Mouse (Mus musculus): ENCODE data around the gene Hivep3. TPM values are rescaled to one million over a fixed set of nuclear protein-coding genes. Genes with fewer than 3 reads are reported as not detected.

The Hivep3 gene
- polyA plus RNA-seq, 1 experiment from 2014 or later, result 6.0 TPM

DNA sequence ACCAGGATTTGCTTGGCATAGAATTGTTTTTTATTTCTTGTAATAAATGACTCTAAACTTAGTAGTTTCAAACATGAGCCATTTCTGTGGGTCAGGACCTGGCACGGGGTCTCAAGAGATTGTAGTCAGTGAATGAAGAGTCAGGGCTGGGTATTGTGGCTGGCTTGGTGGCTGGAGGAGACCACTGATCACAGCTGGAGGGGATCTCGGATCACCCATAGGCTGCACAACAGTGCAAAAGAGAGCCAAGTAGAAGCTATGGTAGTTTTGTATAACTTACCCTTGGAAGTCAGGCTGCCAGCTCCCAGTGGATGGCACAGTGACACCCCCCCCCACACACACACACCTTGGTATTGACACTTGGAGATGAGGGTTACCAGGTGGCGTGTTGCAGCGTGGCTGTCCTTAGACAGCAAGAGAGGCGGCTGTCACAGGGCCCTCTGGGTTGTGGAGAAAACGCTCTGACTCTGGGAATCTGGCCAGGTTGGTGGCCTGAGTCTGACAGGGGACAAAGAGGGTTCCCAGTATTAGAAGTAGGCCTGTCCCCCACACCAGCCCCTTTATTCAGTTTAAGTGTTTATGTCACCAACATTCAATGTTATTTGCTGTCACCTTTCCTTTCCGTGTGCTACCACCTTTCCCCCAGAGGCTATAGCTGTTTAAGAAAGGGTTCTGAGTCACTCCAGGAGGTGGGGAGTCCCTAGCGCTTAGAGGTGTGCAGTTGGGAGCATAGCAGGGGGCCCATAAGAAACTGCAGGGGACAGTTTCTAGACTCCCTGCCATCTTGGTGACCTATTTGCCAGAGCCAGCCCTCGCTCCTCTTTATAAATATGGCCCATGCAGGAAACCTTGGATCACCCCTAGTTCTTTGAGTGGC is 240.4 kb downstream of the Hivep3 start:
- Histone ChIP-seq H3K27ac (replicated peaks) (no peak overlapping the region), H3K4me2 (replicated peaks; ENCODE audit: low read depth) (no peak overlapping the region), H3K27me3 (ENCODE audit: control insufficient read depth, insufficient read depth, low read length) (no peaks in the 10 kb centered on the region; the same call in 1 of the 2 replicates), H3K9ac (ENCODE audit: low read length) (no peak overlapping the region), H3K4me1 (replicated peaks; ENCODE audit: control insufficient read depth, insufficient read depth) (no peaks in the 10 kb centered on the region), H3K9me3 (ENCODE audit: control insufficient read depth, low read length) (no peaks in the 10 kb centered on the region), H3K4me3 (ENCODE audit: low read depth, low read length) (no peak overlapping the region), H3K36me3 (ENCODE audit: control insufficient read depth, insufficient read depth, low read length) (no peaks in the 10 kb centered on the region)
- TF ChIP-seq CTCF (IDR thresholded peaks at IDR 0.05; ENCODE audit: low read depth) (no peak), EP300 (optimal IDR thresholded peaks at IDR 0.05) (no peak)
- 68% methylated on average over 9 of the region's 9 CpGs for WGBS
- no peak for ATAC-seq (ENCODE audit: low FRiP score, low TSS enrichment)
- no peak for DNase-seq (ENCODE audit: low spot score)

DNA sequence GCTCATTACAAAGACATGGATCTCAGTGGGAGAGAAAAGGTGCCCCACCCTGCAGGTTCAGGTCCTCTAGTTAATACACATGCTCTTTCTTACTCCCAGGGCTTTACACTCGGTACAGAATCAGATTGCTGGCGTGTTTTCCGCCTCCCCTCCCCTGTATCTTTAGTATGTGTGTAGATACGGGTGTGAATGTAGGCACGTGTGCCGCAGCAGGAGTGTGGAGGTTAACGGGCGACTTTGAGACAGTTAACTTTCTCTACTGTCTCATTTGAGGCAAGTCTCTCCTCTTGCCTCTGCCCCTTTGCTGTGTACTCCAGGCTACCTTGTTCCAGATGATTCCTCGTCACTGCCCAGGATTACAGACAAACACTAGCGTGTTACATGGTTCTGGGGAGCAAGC is 241.7 kb downstream of the Hivep3 start:
- no peak for TF ChIP-seq CTCF (IDR thresholded peaks at IDR 0.05; ENCODE audit: low read depth)
- Histone ChIP-seq H3K4me3 (ENCODE audit: low read depth, low read length) (no peak overlapping the region), H3K4me2 (replicated peaks; ENCODE audit: low read depth) (no peak overlapping the region), H3K9me3 (ENCODE audit: control insufficient read depth, low read length) (no peaks in the 10 kb centered on the region), H3K36me3 (ENCODE audit: control insufficient read depth, insufficient read depth, low read length) (no peaks in the 10 kb centered on the region), H3K27me3 (ENCODE audit: control insufficient read depth, insufficient read depth, low read length) (no peaks in the 10 kb centered on the region), H3K27ac (replicated peaks) (no peak overlapping the region), H3K4me1 (replicated peaks; ENCODE audit: control insufficient read depth, insufficient read depth) (no peaks in the 10 kb centered on the region), H3K9ac (ENCODE audit: low read length) (no peak overlapping the region)
- DNase-seq (ENCODE audit: low spot score), result no peak
- no peak for ATAC-seq (ENCODE audit: low FRiP score, low TSS enrichment)
- 76% methylated on average over 10 of the region's 10 CpGs for WGBS

DNA sequence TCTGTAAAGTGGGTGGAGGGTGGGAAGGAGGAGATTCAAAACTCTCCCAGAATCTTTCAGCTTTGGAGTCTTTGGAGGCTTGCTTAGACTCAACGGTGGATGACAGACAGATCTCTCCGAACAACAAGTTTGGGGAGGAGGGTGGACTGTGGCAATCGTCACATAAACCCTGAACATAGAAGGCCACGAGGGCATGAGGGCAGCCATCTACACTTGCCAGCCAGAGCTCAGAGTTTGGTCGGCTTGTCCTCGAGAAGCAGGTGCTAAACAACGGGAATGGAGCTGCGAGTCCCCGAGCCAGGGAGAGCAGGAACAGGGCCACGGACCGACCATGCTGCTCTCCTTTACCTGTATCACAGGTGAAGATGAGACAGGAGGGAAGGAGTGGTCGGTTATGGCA is 242.2 kb downstream of the Hivep3 start:
- Histone ChIP-seq H3K9me3 (ENCODE audit: control insufficient read depth, low read length) (no peaks in the 10 kb centered on the region), H3K27me3 (ENCODE audit: control insufficient read depth, insufficient read depth, low read length) (no peaks in the 10 kb centered on the region), H3K36me3 (ENCODE audit: control insufficient read depth, insufficient read depth, low read length) (no peaks in the 10 kb centered on the region), H3K9ac (ENCODE audit: low read length) (no peak overlapping the region), H3K4me1 (replicated peaks; ENCODE audit: control insufficient read depth, insufficient read depth) (no peaks in the 10 kb centered on the region), H3K27ac (replicated peaks) (no peak overlapping the region), H3K4me2 (replicated peaks; ENCODE audit: low read depth) (no peak overlapping the region), H3K4me3 (ENCODE audit: low read depth, low read length) (no peak overlapping the region)
- DNase-seq (ENCODE audit: low spot score), result no peak
- TF ChIP-seq EP300 (optimal IDR thresholded peaks at IDR 0.05), result no peak
- no peak for TF ChIP-seq CTCF (IDR thresholded peaks at IDR 0.05; ENCODE audit: low read depth)
- no peak for ATAC-seq (ENCODE audit: low FRiP score, low TSS enrichment)
- WGBS, result 74% methylated on average over 12 of the region's 12 CpGs

DNA sequence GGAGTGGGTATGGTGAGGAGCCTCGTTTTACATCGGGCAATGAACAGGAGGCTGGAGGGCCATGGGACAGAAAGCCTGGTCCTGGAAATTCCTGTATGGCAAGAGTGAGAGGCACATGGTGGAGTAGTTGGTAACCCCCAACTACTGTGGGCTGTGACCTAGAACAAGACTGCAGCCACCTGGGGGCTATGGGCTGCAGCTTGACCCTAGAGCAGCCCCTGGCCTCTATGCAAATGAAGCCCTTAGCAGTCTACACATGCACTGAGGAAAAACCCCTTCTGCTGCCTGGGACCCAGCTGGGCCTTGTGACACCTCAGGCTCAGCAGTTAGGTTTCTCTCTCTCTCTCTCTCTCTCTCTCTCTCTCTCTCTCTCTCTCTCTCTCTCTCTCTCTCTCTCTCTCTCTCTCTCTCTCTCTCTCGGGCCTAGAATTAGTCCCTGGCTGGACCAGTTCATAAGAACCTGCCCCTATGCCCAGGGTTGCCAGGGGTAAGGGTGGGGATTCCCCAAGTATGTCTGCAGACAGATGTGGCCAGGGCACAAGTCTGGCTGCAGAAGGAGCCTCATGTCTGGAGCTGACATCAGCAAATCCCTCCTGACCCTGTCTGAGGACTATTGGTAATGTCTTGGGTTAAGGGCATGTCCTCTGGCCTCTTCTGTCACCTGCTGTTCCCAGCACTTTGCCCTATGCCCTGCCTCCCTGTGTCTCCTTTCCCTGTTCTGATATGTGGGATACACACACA is 243.0 kb downstream of the Hivep3 start:
- Histone ChIP-seq H3K27ac (replicated peaks) (no peak overlapping the region), H3K27me3 (ENCODE audit: control insufficient read depth, insufficient read depth, low read length) (no peaks in the 10 kb centered on the region), H3K36me3 (ENCODE audit: control insufficient read depth, insufficient read depth, low read length) (no peaks in the 10 kb centered on the region), H3K4me3 (ENCODE audit: low read depth, low read length) (no peak overlapping the region), H3K9me3 (ENCODE audit: control insufficient read depth, low read length) (no peaks in the 10 kb centered on the region), H3K4me2 (replicated peaks; ENCODE audit: low read depth) (no peak overlapping the region), H3K4me1 (replicated peaks; ENCODE audit: control insufficient read depth, insufficient read depth) (no peaks in the 10 kb centered on the region), H3K9ac (ENCODE audit: low read length) (no peak overlapping the region)
- no peak for DNase-seq (ENCODE audit: low spot score)
- ATAC-seq (ENCODE audit: low FRiP score, low TSS enrichment), result no peak
- 24% methylated on average over 3 of the region's 3 CpGs for WGBS
- TF ChIP-seq EP300 (optimal IDR thresholded peaks at IDR 0.05) (no peak), CTCF (IDR thresholded peaks at IDR 0.05; ENCODE audit: low read depth) (no peak)

DNA sequence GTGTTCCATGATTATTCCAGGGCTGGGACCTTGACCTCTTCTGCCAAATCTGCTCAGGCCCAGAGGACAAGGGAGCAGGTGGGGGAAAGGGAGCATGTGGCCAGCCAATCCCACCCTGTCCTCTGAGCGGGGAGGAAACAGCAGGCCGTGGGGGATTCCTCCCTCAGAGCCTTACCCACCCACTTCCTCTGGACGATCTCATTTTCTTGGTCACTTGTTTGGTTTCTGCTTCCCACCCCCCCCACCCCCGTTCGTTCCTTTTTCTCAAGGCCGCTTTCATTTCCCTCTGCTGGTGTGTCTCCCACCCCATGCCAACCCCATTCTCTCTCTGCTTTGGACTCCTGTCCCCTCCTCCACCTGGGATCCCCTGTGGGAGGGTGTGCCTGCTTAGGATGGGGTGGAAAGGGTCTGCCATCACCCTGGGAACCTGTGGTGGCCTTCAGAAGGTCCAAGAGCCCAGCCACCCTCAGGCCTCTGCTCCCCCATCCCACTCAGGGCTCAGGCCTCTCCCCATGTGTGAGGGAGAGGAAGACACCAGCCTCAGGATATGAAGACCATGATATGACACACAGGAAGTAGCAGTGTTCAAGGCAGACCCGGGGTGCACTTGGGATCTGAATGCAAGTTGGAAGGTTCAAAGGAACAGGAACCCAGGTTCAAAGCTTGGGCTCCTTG is 244.4 kb downstream of the Hivep3 start:
- Histone ChIP-seq H3K4me1 (replicated peaks; ENCODE audit: control insufficient read depth, insufficient read depth) (no peaks in the 10 kb centered on the region), H3K27ac (replicated peaks) (no peak overlapping the region), H3K27me3 (ENCODE audit: control insufficient read depth, insufficient read depth, low read length) (no peaks in the 10 kb centered on the region), H3K4me3 (ENCODE audit: low read depth, low read length) (no peak overlapping the region), H3K4me2 (replicated peaks; ENCODE audit: low read depth) (no peak overlapping the region), H3K36me3 (ENCODE audit: control insufficient read depth, insufficient read depth, low read length) (no peaks in the 10 kb centered on the region), H3K9ac (ENCODE audit: low read length) (no peak overlapping the region), H3K9me3 (ENCODE audit: control insufficient read depth, low read length) (no peaks in the 10 kb centered on the region)
- 60% methylated on average over 7 of the region's 7 CpGs for WGBS
- DNase-seq (ENCODE audit: low spot score) (no peak), ATAC-seq (ENCODE audit: low FRiP score, low TSS enrichment) (peak; percentile 21; the same call in 1 of the 2 replicates)
- TF ChIP-seq EP300 (optimal IDR thresholded peaks at IDR 0.05), result no peak
- no peak for TF ChIP-seq CTCF (IDR thresholded peaks at IDR 0.05; ENCODE audit: low read depth)
